Mouse (Mus musculus): ENCODE data around the gene Bves. TPM values are rescaled to one million over a fixed set of nuclear protein-coding genes. Genes with fewer than 3 reads are reported as not detected.
A peak's percentile ranks its signal among the peaks of the same experiment; 100 is the strongest.

The Bves gene
- polyA plus RNA-seq, 1 experiment from 2014 or later, result 1.5 TPM

- Histone ChIP-seq H3K27me3 (no peaks in the 10 kb centered on the region), H3K4me2 (replicated peaks) (no peak overlapping the region), H3K27ac (replicated peaks) (no peak overlapping the region), H3K4me1 (0 out of 2 replicates have a peak, but pooled peaks cover 4% of the 10 kb centered on the region), H3K36me3 (no peaks in the 10 kb centered on the region), H3K9me3 (no peaks in the 10 kb centered on the region), H3K9ac (replicated peaks) (no peak overlapping the region), H3K4me3 (no peak overlapping the region)
- 66% methylated on average over 5 of the region's 5 CpGs for WGBS
- ATAC-seq (ENCODE audit: low FRiP score, low read depth), result no peak
These were observed 27.8 kb downstream of the Bves start for GRCm38 (mm10) chr10:45363396-45363795.

- no peaks in the 10 kb centered on the region for H3K27me3 ChIP-seq
- 85% methylated on average over 17 of the region's 17 CpGs for WGBS
- 0 out of 2 replicates have a peak, but pooled peaks have one; percentile 19 for ATAC-seq (ENCODE audit: low FRiP score, low read depth)
- no peak overlapping the region for H3K4me3 ChIP-seq
- no peaks in the 10 kb centered on the region for H3K36me3 ChIP-seq
- H3K4me1 ChIP-seq, result 0 out of 2 replicates have a peak, but pooled peaks cover 4% of the 10 kb centered on the region
- H3K9ac ChIP-seq (replicated peaks), result no peak overlapping the region
- H3K27ac ChIP-seq (replicated peaks), result 0 out of 2 replicates have a peak overlapping the region, but pooled peaks have one; percentile 15
- no peak overlapping the region for H3K4me2 ChIP-seq (replicated peaks)
- H3K9me3 ChIP-seq, result no peaks in the 10 kb centered on the region
These were observed 31.6 kb downstream of the Bves start for GRCm38 (mm10) chr10:45366987-45367705.

GRCm38 (mm10) chr10:45369639-45370038, 34.1 kb downstream of the Bves start:
- H3K4me1 ChIP-seq, result no peaks in the 10 kb centered on the region
- WGBS, result 93% methylated on average over 3 of the region's 3 CpGs
- H3K4me2 ChIP-seq (replicated peaks), result no peak overlapping the region
- no peak overlapping the region for H3K4me3 ChIP-seq
- no peaks in the 10 kb centered on the region for H3K27me3 ChIP-seq
- no peak overlapping the region for H3K9ac ChIP-seq (replicated peaks)
- H3K9me3 ChIP-seq, result no peaks in the 10 kb centered on the region
- no peaks in the 10 kb centered on the region for H3K36me3 ChIP-seq
- ATAC-seq (ENCODE audit: low FRiP score, low read depth), result no peak
- H3K27ac ChIP-seq (replicated peaks), result no peak overlapping the region

- Histone ChIP-seq H3K4me2 (replicated peaks) (no peak overlapping the region), H3K27ac (replicated peaks) (no peak overlapping the region), H3K4me1 (no peaks in the 10 kb centered on the region), H3K9me3 (no peaks in the 10 kb centered on the region), H3K4me3 (no peak overlapping the region), H3K27me3 (no peaks in the 10 kb centered on the region), H3K36me3 (no peaks in the 10 kb centered on the region), H3K9ac (replicated peaks) (no peak overlapping the region)
- 85% methylated on average over 2 of the region's 2 CpGs for whole genome bisulfite sequencing
- ATAC-seq (ENCODE audit: low FRiP score, low read depth), result no peak
These were observed 35.0 kb downstream of the Bves start for GRCm38 (mm10) chr10:45370545-45370944.

- 59% methylated on average over 4 of the region's 4 CpGs for WGBS
- peak; percentile 78 for ATAC-seq (ENCODE audit: low FRiP score, low read depth)
- H3K27me3 ChIP-seq, result no peaks in the 10 kb centered on the region
These were observed 37.6 kb downstream of the Bves start for GRCm38 (mm10) chr10:45372994-45373692.

GRCm38 (mm10) chr10:45378269-45378668, 42.7 kb downstream of the Bves start:
- H3K4me2 ChIP-seq (replicated peaks), result no peak overlapping the region
- no peak overlapping the region for H3K27ac ChIP-seq (replicated peaks)
- H3K9me3 ChIP-seq, result no peaks in the 10 kb centered on the region
- H3K36me3 ChIP-seq, result peaks cover 7% of the 10 kb centered on the region; the same call in 1 of the 2 replicates
- 87% methylated on average over 3 of the region's 3 CpGs for WGBS
- no peaks in the 10 kb centered on the region for H3K4me1 ChIP-seq
- H3K4me3 ChIP-seq, result no peak overlapping the region
- no peak for ATAC-seq (ENCODE audit: low FRiP score, low read depth)
- H3K9ac ChIP-seq (replicated peaks), result no peak overlapping the region
- no peaks in the 10 kb centered on the region for H3K27me3 ChIP-seq

More at GRCm38 (mm10) chr10:45372994-45373692, 37.6 kb downstream of the Bves start:
- H3K4me1 ChIP-seq, result no peaks in the 10 kb centered on the region
- no peak overlapping the region for H3K4me3 ChIP-seq
- no peak overlapping the region for H3K4me2 ChIP-seq (replicated peaks)
- no peak overlapping the region for H3K9ac ChIP-seq (replicated peaks)
- H3K9me3 ChIP-seq, result no peaks in the 10 kb centered on the region
- H3K27ac ChIP-seq (replicated peaks), result no peak overlapping the region
- H3K36me3 ChIP-seq, result no peaks in the 10 kb centered on the region

- ATAC-seq (ENCODE audit: low FRiP score, low read depth), result no peak
- H3K4me3 ChIP-seq, result no peak overlapping the region
- peaks cover 7% of the 10 kb centered on the region; the same call in 1 of the 2 replicates for H3K36me3 ChIP-seq
- H3K27me3 ChIP-seq, result no peaks in the 10 kb centered on the region
- no peak overlapping the region for H3K27ac ChIP-seq (replicated peaks)
- H3K4me1 ChIP-seq, result no peaks in the 10 kb centered on the region
- no peak overlapping the region for H3K4me2 ChIP-seq (replicated peaks)
- no peaks in the 10 kb centered on the region for H3K9me3 ChIP-seq
- no peak overlapping the region for H3K9ac ChIP-seq (replicated peaks)
These were observed 46.5 kb downstream of the Bves start for GRCm38 (mm10) chr10:45381937-45382636.

- ATAC-seq (ENCODE audit: low FRiP score, low read depth), result no peak
- Histone ChIP-seq H3K4me2 (replicated peaks) (no peak overlapping the region), H3K27me3 (no peaks in the 10 kb centered on the region), H3K9me3 (no peaks in the 10 kb centered on the region), H3K9ac (replicated peaks) (no peak overlapping the region), H3K4me3 (no peak overlapping the region), H3K36me3 (peaks cover 7% of the 10 kb centered on the region; the same call in 1 of the 2 replicates), H3K27ac (replicated peaks) (no peak overlapping the region), H3K4me1 (no peaks in the 10 kb centered on the region)
- WGBS, result 58% methylated on average over 3 of the region's 3 CpGs
These were observed 47.0 kb downstream of the Bves start for GRCm38 (mm10) chr10:45382637-45382958.

GRCm38 (mm10) chr10:45398211-45398610, 62.6 kb downstream of the Bves start:
- H3K9ac ChIP-seq (replicated peaks), result no peak overlapping the region
- no peak overlapping the region for H3K27ac ChIP-seq (replicated peaks)
- no peaks in the 10 kb centered on the region for H3K4me1 ChIP-seq
- no peak for ATAC-seq (ENCODE audit: low FRiP score, low read depth)
- H3K4me2 ChIP-seq (replicated peaks), result no peak overlapping the region
- H3K9me3 ChIP-seq, result no peaks in the 10 kb centered on the region
- no peaks in the 10 kb centered on the region for H3K27me3 ChIP-seq
- no peaks in the 10 kb centered on the region for H3K36me3 ChIP-seq
- 76% methylated on average over 1 of the region's 1 CpGs for WGBS
- H3K4me3 ChIP-seq, result no peak overlapping the region

- no peak overlapping the region for H3K27ac ChIP-seq (replicated peaks)
- WGBS, result 88% methylated on average over 7 of the region's 7 CpGs
- no peak overlapping the region for H3K9ac ChIP-seq (replicated peaks)
- H3K36me3 ChIP-seq, result no peaks in the 10 kb centered on the region
- H3K27me3 ChIP-seq, result no peaks in the 10 kb centered on the region
- ATAC-seq (ENCODE audit: low FRiP score, low read depth), result no peak
- H3K4me1 ChIP-seq, result no peaks in the 10 kb centered on the region
- H3K4me3 ChIP-seq, result no peak overlapping the region
- no peaks in the 10 kb centered on the region for H3K9me3 ChIP-seq
- no peak overlapping the region for H3K4me2 ChIP-seq (replicated peaks)
These were observed 64.2 kb downstream of the Bves start for GRCm38 (mm10) chr10:45399702-45400243.

GRCm38 (mm10) chr10:45410624-45411341, 75.2 kb downstream of the Bves start:
- 6% methylated on average over 10 of the region's 10 CpGs for WGBS
- Histone ChIP-seq H3K27ac (replicated peaks) (peak overlapping the region; percentile 47; the same call in 1 of the 2 replicates), H3K4me2 (replicated peaks) (no peak overlapping the region), H3K9ac (replicated peaks) (no peak overlapping the region), H3K4me3 (no peak overlapping the region), H3K4me1 (peaks cover 6% of the 10 kb centered on the region; the same call in 1 of the 2 replicates), H3K27me3 (no peaks in the 10 kb centered on the region), H3K9me3 (no peaks in the 10 kb centered on the region), H3K36me3 (no peaks in the 10 kb centered on the region)
- ATAC-seq (ENCODE audit: low FRiP score, low read depth), result peak; percentile 96
